Mouse (Mus musculus) left cerebral cortex, postnatal 4 days (tissue): ENCODE measurements around the gene Pigb. TPM values are rescaled to one million over a fixed set of nuclear protein-coding genes. Genes with fewer than 3 reads are reported as not detected.

Experiments used
- DNase-seq: peaks from one replicate; pipeline ENCODE4 v3.0.0-alpha.2; 2022
- intact Hi-C: fragments of 180-260 bp; cut with DNase I; formaldehyde crosslinking; loops from one replicate; pipeline ENCODE4 v1.15.1; 2025
- total RNA-seq, 2 experiments: library from RNA; stranded (reverse); gene quantifications; 2 replicates each; pipeline ENCODE4 v1.2.3; 2021

Pigb gene
- total RNA-seq, 2 experiments from 2014 or later = 17.1 to 19.0 TPM

DNA sequence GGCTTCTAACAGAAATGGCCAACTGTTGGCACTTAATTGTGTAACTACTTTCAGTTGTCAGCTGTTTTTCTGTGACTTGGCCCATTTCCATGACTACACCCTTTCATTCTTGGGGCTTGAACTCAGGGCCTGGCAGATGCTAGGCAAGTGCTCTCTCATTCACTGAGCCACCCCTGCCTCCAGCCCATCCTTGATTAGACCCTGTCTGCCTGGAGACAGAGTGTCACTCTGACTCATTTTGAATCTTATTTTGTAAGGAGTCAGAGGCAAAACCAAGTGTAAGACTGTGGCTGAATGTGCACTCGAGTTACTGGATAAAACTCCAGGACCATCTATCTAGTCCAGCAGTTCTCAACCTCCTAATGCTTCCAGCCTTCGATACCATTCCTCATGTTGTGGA is 7.7 kb upstream of the Pigb start:
- intact Hi-C loops = no loop called here
- no peak for DNase-seq

DNA sequence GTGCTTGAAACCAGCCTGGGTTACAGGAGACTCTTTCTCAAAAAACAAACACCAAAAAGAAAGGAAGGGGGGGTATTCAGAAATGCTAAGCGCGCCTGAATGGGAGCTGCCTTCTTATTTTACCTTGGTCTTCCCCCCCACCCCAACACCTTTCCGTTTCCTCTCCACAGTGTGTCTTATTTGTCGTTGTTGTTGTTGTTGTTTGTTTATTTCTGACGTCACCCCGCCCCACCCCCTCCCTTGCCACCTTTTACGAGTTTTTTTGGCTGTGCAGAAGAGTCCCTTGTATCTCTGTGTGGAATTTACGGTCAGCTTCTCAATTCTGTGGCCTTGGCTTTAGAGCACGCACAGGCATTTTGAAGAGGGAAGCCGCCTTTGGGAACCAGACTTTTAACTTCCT is 5.5 kb upstream of the Pigb start:
- intact Hi-C loops = loop anchor here (2.0 kb wide), 1 partner anchor 45 kb away; no protein-coding TSS in a partner anchor
- DNase-seq = no peak

DNA sequence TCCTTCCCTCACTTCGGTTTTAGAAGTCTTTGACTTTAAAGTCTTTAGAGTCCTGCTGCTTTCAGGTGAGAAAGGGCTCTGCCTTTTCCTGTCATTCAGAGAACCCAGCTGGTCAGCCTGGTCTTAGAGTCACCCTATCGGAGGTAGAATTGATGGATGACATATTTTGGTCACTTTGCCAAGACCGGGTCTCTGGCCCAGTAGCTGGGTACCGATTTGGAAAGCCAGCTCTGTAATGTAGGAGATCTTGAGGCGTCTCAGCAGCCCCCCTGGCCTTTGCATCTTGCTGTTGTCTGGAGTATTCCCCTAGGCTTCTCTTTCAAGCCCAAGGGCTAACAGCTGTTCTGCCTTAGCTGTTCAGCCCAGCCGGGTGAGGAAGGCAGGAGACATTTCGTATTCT is 5.0 kb upstream of the Pigb start:
- intact Hi-C loops = loop anchor here (2.0 kb wide), 1 partner anchor 46 kb away; no protein-coding TSS in a partner anchor
- no peak for DNase-seq

DNA sequence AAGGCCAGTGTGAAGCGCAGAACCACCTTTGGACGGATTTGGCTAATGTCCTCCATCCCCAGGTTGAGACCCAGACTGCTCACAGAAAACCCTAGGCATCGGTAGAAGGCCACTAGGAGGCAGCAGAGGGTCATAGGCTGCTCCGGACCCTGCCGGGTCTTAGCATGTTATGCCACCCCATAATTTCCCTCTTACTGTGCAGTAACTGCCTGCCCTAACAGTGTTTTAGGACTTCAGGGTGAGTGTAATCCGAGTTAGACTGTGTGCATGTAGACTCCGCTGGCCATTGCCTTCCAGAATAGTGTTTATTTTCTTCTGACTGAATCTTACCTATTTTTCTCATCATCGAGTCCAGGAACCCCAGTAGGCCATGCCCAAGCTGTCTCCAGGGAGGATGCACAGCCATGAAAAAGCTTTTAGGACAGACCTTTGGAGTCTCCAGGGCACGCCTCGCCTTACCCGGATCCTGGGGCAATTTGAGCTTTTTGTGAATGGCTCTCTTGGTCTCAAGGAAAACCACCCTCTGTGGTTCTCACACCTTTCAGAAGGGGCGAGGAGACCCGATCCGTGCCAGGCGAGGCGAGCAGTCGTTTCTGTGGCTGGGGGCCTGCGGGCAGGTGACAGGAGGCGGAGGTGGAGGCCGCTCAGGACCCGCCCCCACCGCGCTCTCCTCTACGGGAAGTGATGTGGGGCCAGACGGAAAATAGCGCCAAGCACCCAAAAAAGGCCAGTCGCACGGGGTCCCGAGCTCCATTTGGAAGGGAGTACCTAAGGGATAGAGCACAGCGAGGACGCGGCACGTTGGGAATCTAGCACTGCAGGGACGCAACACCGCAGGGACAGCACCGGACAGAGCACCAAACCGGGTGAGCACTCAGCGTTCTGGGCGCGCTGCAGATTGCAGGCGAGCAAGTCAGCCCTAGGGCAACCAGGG is 4.2 kb upstream of the Pigb start, which contains the start of gene Rab27a:
Gene Rab27a (plus strand): TSS at position 709 of the 934 bp plus-strand sequence.
- intact Hi-C loops = loop anchor here (2.0 kb wide), 1 partner anchor 46 kb away; no protein-coding TSS in a partner anchor
- DNase-seq = peak; percentile 86

- peak; percentile 94 for DNase-seq
- intact Hi-C loops = no loop called here
These were observed 794 bp downstream of the Pigb start for GRCm38 (mm10) chr9:73039222-73039945.

- no peak for DNase-seq
- intact Hi-C loops = no loop called here
These were observed 6.8 kb downstream of the Pigb start for GRCm38 (mm10) chr9:73033406-73033805.

DNA sequence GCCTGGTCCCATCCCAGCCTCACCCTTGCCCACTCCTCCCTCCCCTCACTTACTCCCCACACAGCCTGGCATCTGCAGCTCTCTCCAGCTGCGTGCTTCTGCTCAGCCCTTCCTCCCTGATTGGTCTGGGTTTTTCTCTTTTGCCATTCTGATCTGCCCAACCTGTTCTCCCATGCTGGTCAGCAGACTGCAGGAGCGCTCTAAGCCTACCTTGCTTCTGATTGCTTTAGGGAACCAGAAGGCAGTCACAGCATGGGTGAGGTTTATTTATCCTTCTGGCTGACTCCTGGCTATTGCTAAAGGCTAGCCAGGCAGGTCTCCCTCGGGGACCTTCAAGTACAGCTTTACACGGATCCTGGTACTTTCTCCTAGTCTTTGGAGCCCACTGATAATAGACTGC is 8.8 kb downstream of the Pigb start:
- DNase-seq = no peak
- intact Hi-C loops = no loop called here

DNA sequence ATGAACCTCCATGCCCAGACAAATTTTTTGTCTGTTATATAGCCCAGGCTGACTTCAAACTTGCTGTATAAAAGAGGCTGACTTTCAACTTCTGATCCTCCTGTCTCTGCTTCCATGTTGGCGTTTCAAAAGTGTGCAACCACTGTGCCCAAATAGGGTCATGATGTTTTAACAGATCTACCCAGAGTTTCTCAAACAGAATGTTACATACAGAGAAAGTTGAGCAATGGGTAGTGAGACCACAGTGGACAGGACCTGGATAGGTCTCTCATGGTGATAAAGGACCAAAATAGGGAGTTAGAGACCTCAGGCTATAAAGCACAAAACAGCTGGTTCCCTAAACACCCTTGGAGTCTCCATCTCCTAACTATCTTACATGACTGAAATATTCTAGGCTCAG is 9.7 kb downstream of the Pigb start:
- no peak for DNase-seq
- intact Hi-C loops = no loop called here

DNA sequence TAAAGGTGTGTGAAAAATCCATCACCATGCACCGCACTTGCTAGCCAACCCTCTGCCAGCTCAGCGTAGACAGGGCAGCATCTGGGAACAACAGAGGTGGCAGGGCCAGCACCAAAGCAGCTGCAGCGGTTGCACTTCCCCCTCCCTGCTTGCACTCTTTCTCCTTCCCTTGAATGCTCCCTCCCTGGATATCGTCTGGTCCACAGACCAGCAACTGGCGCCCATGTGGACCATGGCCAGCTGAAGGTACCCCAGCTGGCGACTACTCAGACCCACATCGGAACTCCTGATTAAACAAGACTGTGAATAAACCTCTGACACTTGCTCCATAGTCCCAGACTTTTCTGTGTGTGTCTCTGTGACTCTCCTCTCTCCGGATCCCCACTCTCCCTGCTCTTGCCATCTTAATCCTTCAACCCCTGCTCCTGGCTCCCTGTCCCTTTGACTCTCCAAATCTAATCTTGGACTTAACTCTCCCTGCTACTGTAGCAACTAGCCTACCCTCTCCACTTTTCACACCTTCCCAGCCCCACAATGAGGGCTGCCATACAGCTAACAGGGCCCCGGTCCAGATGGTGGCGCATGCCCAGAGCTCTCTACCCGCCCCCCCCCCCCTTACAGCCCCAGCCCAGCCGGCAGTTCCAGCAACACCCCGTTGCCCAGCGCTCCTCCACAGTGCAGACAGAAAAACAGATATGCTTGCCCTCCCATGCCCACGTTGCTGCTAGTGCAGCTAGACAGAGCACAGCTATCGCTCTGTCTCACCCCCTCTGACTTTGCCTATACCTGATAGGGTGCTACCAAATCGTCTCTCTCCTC is 14.2 kb downstream of the Pigb start:
- intact Hi-C loops = no loop called here
- peak; percentile 46 for DNase-seq

DNA sequence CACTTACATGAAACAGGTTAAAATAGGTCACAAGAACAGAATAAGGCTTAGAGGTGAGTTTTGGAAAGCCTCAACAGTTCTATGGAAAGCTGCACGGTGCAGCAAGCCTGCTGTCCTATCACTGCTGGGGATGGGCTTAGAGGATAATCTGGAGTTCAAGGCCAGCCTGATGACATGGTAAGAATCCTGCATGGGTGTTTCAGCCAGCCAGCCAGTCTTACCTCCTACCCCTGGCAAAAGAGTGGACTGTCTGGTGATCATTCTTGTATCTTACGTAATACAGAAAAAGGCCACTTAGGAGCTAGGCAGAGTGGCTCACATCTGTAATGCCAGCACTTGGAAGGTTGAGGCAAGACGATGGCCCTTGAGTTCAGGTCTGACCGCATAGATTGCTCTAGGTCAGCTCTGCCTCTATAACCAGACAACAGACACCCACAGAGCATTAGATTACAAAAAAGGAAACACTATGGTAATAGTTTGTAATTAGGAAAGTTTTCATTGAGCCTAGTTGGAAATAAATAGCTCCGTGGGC is 19.5 kb downstream of the Pigb start:
- DNase-seq = no peak
- intact Hi-C loops = no loop called here

GRCm38 (mm10) chr9:73019841-73020240 is 20.3 kb downstream of the Pigb start:
- intact Hi-C loops = no loop called here

GRCm38 (mm10) chr9:73014724-73015123 is 25.5 kb downstream of the Pigb start:
- DNase-seq = no peak
- intact Hi-C loops = no loop called here

More at GRCm38 (mm10) chr9:73019841-73020240, 20.3 kb downstream of the Pigb start:
- peak; percentile 11 for DNase-seq

- intact Hi-C loops = no loop called here
- DNase-seq = no peak
These were observed 27.5 kb downstream of the Pigb start for GRCm38 (mm10) chr9:73012629-73013028.

GRCm38 (mm10) chr9:73008384-73008783 is 31.8 kb downstream of the Pigb start:
- intact Hi-C loops = no loop called here
- DNase-seq = no peak

GRCm38 (mm10) chr9:73006175-73006574 is 34.0 kb downstream of the Pigb start:
- intact Hi-C loops = no loop called here
- DNase-seq = no peak

DNA sequence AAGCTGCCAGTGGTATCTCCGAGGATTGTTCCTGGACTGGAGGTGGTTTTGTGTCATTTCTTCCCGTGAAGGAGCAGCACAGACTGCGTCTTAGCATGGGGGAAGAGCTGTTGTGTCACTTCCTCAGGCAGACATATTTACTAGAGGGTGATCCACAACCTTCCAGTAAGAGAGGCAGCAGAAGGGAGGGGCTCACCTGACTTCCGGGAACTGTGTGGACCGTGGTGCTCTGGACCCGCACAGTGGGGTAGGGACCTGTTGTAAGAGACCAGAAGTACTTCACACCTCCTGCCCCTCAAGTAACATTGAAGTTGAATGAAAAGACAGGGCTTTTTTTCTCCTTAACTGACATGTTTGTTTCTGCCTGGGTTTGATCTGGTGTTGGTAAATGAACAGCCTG is 35.1 kb downstream of the Pigb start:
- no peak for DNase-seq
- intact Hi-C loops = no loop called here

- DNase-seq = no peak
- intact Hi-C loops = no loop called here
These were observed 36.1 kb downstream of the Pigb start for GRCm38 (mm10) chr9:73004076-73004475.

GRCm38 (mm10) chr9:73002177-73002576 is 38.0 kb downstream of the Pigb start:
- intact Hi-C loops = no loop called here
- peak; percentile 7 for DNase-seq

- intact Hi-C loops = no loop called here
- DNase-seq = no peak
These were observed 38.7 kb downstream of the Pigb start for GRCm38 (mm10) chr9:73001314-73002011.

DNA sequence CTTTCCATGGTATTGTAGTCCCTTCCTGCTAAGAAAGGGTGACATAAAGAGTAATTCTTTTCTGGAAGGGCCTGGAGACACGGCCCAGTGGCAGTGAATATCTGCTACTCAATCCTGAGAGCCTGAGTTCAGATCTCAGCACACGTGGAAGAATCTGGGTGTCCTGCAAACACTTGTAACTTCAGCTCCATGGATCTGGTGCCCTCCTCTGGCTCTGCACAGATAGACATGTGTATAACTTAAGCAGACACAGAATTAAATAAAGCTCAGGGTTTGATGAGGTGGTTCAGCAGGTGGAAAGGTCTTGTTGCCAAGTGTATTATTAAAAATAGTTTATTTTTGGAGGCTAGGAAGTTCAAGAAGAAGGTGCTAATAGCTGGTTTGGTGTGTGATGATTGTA is 39.7 kb downstream of the Pigb start:
- intact Hi-C loops = no loop called here
- DNase-seq = no peak
